Mouse (Mus musculus): ENCODE measurements around the gene D17H6S53E.

D17H6S53E gene

DNA sequence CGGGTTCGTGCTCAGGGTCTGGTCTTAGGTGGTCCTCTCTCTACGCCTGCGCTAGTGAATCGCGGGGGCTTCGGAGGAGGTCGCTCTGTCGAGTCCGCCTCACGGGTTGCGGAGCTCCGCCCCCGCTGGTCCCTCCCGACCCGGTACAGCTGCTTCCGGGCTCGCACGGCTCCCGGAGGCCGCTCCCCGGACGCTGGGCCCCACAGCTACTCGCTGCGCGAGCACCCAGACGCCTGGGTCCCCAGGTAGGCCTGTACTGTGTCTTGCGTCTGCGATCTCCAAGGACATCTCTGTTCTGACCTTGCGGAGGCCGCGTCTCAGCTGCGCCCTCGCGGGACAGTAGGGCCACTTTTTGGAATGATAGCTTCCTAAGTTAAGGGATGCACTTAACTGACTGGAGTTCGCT, at the start of gene D17H6S53E:
Gene D17H6S53E (plus strand): TSS at position 168 of the 406 bp plus-strand sequence.
- peak; percentile 82 for DNase-seq

DNA sequence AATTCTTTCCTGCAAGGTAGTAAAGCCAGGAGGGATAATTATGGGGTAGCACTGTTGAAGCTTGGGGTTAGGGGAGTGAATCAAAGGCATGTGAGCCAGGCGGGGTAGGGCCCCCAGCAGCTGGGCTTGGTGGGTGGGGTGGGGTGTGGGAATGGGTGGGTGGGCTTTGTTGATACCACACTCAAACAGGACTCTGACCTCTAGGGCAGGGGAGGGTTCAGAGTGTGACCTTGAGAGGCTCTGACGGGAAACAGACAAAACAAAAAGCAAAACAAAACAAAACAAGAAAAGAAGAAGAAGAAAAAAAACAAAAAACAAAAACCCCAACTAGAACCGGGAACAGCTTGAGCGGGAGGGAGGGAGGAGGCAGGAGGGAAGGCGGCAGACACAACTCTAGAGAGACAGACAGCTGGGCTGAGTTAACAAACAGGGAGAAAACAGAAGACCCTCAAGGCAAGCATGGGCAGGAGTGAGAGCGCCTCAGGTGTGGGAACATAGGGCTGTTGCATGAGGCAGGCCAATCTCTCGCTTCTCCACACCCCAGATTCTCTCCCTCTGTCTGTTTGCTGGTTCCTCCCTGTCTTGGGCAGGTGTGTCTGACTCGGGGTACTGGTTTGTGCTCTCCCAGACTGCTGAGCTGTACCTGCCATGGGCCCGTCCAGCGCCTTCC, 49.5 kb upstream of the D17H6S53E start, which contains the start of gene Ly6g6e:
Gene Ly6g6e (plus strand): TSS at position 396 of the 670 bp plus-strand sequence.
- no peak for DNase-seq

DNA sequence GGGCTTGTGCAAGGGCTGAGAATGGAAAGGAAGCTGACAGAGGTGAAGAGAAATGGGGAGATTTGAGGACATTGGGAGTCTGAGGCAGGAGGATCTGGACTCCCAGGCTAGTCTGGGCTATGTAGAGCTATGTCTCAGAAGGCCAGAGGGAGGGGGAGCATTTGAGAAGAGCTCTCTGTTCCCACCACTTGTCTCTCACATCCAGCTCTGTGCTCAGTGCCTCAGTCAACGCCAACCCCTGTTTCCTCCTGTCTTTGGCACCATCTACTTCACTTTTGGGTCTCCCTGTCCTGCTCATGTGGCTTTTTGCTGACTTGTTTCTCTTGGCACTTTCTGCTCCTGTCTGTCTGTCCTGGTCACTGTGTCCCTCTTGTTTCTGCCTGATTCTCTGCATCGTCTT, 48.9 kb upstream of the D17H6S53E start:
- DNase-seq = no peak

DNA sequence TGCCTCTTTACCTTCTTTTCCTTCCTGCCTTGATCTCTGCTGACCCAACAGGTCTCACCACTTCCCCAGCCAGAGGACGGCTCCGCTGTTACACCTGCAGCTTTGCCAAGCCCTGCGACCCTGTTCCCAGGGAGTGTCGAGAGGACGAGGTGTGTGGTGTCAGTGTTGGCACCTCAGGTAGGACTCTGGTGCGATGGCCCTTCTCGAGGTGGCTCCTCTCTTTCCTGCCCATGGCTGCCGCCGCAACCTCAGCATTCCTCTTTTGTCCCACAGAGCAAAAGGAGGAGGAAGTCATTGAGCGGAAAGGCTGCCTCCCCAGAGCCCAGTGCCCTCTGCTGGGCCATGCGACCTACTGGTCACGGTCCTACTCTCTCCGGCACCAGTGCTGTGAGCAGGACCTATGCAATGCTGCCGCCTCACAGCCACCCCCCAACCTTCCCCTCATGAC, 48.4 kb upstream of the D17H6S53E start, which contains the start of gene Ly6g6d:
Gene Ly6g6d (minus strand): TSS at position 280 of the 448 bp plus-strand sequence.
- DNase-seq = peak; percentile 80

DNA sequence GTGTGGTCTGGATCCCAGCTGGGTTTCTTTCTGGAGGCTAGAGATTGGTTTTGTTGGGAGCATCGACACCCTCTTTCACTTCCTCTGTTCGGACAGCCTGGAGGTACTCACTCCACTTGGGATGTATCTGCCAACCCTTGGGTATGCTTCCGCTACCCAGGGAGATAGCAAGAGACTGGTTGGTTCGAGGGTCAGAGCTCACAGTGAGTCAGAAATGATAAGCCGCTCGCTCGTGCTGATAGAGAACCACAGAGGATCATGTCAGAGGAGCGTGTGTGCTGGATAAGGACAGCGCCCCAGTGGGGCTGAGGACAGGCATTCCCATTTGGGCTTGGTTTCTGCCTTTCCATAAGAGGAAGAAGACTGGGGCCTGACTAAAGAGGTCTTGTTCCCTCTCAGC, 46.4 kb upstream of the D17H6S53E start:
- DNase-seq = no peak

DNA sequence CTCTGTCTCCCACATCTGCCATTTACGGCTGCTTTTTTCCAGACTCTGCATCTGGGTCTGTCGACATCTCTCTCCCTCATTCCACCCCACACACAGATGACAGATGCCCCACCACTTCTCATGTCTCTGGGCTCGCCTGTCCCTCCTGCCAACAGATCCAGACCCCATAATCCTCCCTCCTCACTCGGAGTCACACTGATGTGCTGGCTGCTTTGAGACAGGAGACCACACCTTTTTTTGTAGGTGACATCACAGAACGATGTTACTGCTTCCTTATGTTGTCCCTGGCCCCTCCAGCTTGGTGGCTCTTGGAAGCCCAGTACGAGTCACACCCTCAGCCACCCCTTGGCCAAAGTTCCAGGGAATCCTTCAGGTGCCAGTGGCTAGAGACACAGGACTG, 45.9 kb upstream of the D17H6S53E start:
- DNase-seq = no peak

DNA sequence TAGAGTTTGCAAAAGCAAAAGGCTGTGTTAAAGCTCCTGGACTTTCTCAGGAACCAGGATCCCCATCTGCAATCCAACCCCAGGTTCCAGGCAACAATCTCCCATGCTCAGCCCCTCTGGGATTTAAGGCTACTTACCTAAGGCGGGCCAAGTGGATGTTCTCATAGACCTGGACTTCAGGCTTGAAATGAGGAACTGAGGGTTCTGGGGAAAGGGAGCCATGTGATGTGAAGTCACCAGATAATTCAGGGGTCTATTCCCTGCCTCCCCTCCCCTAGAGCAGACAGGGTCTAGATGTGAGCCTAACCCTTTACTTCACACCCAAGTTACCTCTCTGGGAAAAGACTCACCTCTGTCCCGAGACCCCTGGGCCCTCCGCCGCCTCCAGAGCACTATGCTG, 45.5 kb upstream of the D17H6S53E start:
- DNase-seq = no peak

DNA sequence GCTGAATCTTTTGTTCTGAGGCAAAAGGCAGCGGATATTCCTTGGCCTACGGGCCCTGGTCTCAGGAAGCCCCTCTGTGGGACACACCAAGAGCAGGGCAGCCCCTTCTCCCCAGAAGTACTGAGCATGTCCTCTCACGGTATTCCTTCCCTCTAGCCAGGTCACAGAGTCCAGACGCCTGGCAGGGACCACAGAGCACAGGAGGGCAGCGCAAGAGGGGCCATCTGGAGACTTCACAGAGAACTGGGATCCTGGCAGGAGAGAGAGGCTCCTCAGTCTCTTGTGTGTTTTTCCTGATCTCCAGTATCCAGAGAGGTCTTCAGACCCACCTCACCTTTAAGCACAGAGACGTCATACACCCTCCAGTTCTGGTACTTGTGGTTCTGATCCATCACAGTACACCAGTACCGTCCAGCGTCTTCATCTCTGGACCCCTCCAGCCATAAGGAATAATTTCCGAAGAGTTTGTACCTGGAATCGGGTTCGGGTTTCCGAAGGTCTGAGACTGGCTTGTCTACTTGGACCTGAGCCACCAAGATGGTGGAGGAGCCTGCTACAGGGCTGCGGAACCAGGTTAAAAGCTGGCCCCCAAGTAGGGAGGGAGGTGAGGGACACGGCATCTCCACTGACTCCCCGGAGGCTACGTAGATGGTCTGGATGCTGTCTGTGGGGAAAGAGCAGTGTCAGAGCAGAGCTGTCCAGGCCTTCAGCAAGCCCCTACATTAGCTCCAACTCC, 43.2 kb upstream of the D17H6S53E start:
- DNase-seq = no peak

DNA sequence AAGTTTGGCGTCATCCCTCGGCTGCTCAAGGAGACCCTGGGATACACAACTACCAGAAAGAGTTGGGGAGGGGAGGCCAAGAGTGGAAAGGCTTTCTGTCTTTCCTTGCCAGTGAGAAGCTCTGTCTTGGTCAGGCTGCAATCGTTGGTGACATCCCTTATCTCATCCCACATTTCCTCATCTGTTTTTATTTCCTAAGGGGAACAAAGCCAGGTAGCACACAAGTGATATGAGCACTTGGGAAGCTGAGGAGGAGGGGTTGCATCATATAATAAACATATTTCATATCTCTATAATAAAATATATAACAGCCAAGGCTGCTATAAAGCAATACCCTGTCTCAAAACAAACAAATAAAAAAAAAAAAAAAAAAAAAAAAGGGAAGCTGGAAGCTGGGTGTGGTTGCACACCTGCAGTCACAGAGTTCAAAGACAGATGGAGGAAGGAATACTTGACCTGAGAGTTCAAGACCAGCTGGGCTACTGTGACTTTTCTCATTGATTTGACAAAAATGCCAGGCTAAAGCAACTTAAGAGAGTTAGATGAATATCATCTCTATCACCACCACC, 42.2 kb upstream of the D17H6S53E start:
- DNase-seq = no peak

DNA sequence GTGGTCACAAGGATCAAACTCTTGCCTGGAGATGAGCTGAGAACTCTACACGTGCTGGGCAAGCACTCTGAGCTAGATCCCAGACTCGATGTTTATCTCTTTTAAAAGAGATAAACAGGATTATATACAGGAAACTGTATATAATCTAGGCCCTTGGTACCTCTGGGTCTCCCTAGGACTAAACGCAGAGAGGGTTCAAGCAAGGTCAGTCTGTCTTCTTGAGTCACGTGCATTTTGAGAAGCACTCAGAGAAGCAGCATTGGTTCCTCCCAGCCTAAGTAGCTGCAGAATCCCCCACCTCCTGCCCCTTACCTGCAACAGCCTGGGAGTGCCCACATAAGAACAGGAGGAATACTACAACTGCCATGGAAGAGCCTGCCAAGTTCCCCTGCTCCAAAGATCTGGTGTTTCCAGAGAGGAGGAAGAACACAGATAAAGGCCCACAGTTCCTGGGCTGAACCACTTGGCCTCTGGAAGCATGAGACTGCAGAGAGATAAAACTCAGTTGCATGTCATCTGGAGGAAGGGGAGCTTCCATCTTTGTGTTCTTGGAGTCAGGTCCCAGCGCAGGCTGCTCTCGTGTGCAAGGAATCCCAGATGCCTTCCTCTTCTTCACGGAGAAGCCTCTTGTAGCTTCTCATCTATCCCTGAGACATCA, 40.8 kb upstream of the D17H6S53E start, which contains the start of gene Ly6g6f:
Gene Ly6g6f (minus strand): TSS at position 403 of the 658 bp plus-strand sequence.
- DNase-seq = no peak

DNA sequence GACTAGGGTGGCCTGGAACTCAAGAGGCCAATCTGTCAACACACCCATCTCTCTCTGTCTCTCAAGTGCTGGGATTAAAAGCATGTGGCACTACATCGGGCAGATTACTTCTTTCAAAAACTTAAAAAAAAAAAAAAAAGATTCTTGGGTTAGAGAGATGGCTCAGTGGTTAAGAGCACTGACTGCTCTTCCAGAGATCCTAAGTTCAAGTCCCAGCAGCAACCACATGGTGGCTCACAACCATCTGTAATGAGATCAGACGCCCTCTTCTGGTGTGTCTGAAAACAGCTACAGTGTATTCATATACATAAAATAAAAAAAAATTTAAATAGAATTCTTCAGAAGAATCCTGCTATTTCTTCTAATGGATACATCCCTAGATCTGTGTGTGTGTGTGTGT, 38.0 kb upstream of the D17H6S53E start:
- no peak for DNase-seq

DNA sequence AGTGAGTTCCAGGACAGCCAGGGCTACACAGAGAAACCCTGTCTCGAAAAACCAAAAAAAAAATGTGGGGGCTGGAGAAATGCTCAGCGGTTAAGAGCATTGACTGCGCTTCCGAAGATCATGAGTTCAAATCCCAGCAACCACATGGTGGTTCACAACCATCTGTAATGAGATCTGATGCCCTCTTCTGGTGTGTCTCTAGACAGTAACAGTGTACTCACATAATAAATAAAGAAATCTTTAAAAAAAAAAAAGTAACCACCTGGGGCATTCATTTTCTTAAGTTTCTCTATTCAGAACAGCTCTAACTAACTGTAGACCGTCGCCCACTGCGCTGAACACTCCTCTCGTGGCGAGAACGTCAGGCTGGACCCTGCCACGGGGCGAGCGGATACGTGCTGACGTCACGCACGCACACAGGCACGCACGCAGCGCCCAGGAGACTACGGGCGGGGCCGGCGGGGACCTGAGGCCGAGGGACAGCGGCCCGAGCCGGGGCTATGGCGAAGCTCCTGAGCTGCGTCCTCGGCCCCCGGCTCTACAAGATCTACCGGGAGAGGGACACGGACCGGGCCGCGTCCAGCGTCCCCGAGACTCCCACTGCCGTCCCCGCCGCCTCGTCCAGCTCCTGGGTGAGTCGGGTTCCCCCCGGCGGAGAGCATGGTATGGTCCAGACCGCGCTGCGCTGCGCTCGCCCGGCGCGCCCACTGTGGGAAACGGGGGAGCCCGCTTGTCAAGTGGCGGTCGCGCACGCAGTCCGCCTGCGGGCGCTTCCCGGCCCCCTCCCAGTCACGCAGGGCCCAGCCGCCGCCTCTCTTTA, 37.1 kb upstream of the D17H6S53E start, which contains the start of gene Abhd16a:
Gene Abhd16a (plus strand): TSS at position 439 of the 820 bp plus-strand sequence.
- DNase-seq = peak; percentile 97

DNA sequence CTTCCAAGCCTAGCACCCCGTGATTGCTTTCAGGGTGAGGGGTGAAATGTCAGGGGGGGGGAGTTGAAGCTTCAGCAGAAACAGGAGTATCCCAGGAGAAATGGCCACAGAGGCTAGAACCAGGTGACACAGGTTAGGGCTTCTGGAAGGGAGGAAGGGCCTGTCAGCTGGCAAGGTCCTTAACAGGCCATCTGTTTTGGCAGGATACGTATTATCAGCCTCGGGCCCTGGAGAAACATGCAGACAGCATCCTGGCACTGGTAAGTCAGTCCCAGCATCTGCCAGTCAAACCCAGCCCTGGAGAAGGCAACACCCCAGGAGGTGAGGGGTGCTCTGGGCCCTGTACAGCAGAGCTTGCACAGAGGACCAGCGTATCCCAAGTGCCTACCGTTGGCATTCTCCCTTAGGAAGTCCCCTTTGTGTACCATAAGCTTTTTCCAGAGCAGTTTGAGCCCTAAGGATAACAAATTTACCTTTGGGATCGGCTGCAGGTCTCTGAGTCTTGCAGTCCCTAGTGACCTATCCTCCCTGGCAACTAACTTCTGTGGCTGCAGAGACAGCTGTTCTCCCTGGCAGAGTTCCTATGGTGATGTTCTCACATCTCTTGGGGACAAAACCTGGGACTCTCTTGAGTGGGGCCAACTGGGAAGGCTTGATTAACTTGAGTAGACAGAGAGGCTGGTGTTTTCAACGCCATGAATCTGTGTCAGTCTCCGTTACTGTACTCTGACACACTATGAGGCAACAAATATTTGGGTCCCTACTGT, 35.8 kb upstream of the D17H6S53E start:
- DNase-seq = peak; percentile 9

DNA sequence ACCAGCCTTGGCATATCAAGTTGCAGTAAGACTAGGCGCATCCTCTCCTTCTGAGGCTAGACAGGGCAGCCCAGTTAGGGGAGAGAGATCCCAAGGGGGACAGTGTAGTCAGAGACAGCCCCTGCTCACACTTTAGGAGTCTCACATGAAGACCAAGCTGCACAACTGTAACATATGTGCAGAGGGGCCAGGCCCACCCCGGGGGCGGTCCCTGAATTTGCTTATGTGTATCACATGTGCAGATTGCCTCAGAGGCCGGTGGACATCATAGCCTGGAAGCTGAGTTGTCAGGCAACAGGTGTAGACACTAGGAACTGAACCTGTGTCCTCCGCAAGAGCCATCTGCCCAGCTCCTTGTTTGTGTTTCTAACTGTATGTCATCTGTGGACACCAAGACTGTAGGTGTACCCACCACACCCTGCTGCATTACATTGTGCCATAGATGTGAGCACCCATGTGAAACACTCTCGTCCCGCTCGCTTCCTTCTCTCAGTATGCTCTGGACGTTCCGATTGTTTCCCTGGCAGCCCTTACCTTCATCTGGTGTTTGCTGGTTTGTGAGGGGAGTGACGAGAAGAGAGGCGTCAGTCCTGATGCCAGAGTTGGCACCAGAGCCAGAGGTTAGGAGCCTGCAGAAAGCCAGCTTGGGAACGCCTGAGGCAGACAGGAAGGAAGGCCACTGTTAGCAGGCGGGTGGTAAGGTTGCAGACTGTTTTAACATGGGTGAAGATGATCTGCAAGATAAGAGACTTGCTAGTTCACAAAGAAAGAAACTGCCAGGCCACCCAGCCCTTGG, 33.6 kb upstream of the D17H6S53E start:
- no peak for DNase-seq

DNA sequence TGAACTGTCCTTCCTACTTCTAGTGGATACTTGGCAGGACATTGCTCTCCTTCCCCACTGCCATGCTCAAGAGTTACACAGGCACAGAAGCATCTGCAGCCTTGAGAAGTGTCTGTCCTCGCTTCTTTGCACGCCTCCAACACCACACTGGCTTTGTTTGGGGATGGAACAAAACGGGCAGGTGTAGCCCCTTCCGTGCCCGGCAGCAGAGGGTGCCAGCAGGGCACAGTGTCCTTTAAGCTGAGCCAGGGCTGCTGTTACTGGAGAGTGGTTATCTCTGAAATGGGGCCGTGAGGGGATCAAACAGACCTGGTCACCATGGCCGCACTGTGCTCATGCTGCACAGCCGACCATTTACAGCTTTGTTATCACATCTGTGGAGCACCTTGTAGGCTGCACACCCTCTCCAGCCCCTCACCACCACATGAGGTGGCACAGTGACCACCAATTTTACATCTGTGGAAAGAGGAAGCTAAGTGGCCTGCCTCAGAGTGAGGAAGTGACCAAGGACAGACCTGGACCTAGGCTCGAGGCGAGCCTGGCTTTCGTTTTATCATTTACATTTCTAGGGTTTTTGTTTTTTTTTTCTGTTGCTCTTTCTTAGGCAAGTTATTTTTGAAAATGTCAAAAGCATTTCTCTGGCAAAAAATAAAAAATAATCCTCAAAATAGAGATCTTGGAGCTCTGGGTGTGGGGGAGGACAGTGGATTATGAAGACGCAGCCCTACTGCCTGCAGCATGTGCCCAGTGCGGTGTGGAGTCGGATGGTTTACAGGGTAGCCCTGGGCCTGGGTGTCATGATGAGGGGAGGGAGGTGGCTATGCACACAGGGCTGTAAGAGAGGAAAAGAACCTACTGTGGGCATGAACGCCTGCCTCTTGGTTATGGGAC, 31.5 kb upstream of the D17H6S53E start:
- DNase-seq = no peak

DNA sequence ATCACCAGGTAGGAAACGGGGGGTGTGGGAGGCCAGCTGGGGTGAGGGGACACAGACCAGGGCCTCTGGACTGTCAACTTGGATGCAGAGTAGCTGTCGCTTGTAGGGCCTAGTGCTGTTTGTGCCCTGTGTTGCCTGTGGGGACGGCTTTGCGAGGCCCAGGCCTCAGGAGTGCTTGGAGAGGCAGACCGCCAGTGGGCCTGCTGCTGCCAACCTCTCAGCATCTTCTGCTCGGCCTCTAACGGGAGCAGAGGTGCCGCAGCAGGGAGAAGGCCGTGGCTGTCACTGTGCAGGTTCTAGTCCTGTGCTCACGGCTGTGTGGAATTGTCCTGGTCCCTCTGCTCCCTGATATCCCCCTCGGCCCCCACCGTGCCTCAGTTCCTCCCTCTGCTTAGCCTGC, 29.6 kb upstream of the D17H6S53E start:
- no peak for DNase-seq

DNA sequence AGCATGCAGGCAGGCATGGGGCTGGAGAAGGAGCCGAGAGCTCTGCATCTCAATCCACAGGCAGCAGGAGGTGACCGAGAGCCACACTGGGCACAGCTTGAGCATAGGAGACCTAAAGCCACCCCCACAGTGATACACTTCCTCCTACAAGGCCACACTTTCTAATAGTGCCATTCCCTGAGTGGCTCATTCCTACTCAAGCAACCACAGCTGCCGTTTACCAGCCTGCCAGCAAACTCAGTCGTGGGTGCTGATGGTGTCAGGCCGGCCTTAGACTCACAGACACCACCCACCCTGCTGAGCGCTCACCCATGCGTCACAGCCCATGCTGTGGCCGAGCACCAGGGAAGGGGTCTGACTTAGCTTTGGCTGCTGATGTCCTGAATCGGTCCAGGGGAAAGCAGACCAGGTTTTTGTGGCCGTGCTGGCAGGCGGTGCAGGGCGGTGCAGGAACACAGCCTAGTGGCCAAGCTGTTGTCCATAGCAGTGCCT, 29.0 kb upstream of the D17H6S53E start:
- peak; percentile 26 for DNase-seq

DNA sequence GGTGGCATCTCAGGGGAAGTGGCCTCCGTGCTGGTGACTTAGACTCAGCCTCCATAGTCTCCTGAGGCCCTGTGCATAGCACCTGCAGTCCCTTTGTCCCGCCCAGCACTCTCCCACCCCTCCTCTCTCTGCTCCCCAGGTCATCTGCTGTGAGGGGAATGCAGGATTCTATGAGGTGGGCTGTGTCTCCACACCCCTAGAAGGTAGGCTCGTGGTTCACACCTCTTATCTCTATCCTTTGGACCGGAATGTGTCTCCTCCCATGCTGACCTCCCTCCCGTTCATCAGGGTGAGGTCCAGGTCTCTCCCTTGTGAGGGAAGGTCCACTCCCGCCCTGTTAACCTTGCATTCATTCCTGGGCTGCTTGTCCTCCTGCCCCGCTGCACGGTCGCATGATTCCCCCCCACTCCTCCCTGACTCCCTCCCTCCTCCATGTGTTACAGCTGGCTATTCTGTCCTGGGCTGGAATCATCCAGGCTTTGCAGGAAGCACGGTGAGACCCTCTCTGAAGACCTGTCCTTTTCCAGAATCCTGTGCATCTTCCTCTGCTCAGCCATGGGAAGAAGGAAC, 25.9 kb upstream of the D17H6S53E start:
- no peak for DNase-seq

DNA sequence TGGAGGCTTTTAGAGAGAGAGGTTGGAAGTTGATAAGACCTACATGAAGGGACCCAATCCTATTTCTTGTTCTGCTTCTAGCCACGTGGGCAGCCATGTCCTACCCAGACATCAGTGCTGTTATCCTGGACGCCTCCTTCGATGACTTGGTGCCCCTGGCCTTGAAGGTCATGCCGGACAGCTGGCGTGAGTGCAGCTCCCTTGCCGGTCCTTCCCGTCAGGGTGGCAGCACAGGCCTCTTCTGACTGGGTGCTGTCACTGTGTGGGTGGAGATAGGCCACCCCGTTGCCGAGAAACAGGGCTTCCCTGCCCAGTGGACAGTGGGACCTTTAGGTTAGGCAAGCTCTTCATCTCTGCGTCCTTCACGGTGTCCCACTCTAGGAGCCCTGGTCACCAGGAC, 25.0 kb upstream of the D17H6S53E start:
- DNase-seq = no peak

All from kidney, adult 18-20 months (tissue).